Comparison of ENCODE assay signal across 9 mouse cellular contexts in genomic region chr2:30750025-30750424, GRCm38 (mm10). TPM values are rescaled to one million over a fixed set of nuclear protein-coding genes. Genes with fewer than 3 reads are reported as not detected.
A peak's percentile ranks its signal among the peaks of the same experiment; 100 is the strongest.
DNase-seq lines count a peak whose midpoint lies in the region; ATAC-seq lines count a peak whose summit lies in the region.
"Had no signal": no experiment of that assay in that cellular context is flagged by ENCODE, and none has a peak within 500 bp of the region (broad histone marks: within the 10 kb centered on the region; RNA-seq: fewer than 3 reads in every experiment).

No protein-coding gene starts in this region.

- WGBS in neural tube, embryonic 12.5 days = 38% methylated on average over 5 of the region's 5 CpGs
- WGBS in heart, embryonic 15.5 days = 56% methylated on average over 5 of the region's 5 CpGs
- WGBS in stomach, embryonic 16.5 days = 71% methylated on average over 5 of the region's 5 CpGs

- no peak overlapping the region for H3K9ac ChIP-seq in neural tube, embryonic 12.5 days
- no peak overlapping the region for H3K9ac ChIP-seq in heart, embryonic 15.5 days
- H3K9ac ChIP-seq in stomach, embryonic 16.5 days (ENCODE audit: low read length) = no peak overlapping the region
- H3K9ac ChIP-seq: embryonic facial prominence, embryonic 12.5 days had no signal

- H3K36me3 ChIP-seq in neural tube, embryonic 12.5 days = no peaks in the 10 kb centered on the region
- no peaks in the 10 kb centered on the region for H3K36me3 ChIP-seq in heart, embryonic 15.5 days
- no peaks in the 10 kb centered on the region for H3K36me3 ChIP-seq in stomach, embryonic 16.5 days (ENCODE audit: control insufficient read depth, insufficient read depth, low read length)
- H3K36me3 ChIP-seq: embryonic facial prominence, embryonic 12.5 days had no signal

- H3K4me3 ChIP-seq in neural tube, embryonic 12.5 days = no peak overlapping the region
- H3K4me3 ChIP-seq in heart, embryonic 15.5 days = no peak overlapping the region
- H3K4me3 ChIP-seq in stomach, embryonic 16.5 days (replicated peaks; ENCODE audit: low read length) = no peak overlapping the region
- H3K4me3 ChIP-seq: embryonic facial prominence, embryonic 12.5 days had no signal

- peak overlapping the region; percentile 54; the same call in 1 of the 2 replicates for H3K27ac ChIP-seq in neural tube, embryonic 12.5 days
- H3K27ac ChIP-seq in heart, embryonic 15.5 days = peak overlapping the region; percentile 62
- H3K27ac ChIP-seq in stomach, embryonic 16.5 days (ENCODE audit: low read length) = peak overlapping the region; percentile 27; the same call in 1 of the 2 replicates
- H3K27ac ChIP-seq: embryonic facial prominence, embryonic 12.5 days had no signal

- no peaks in the 10 kb centered on the region for H3K9me3 ChIP-seq in neural tube, embryonic 12.5 days
- no peaks in the 10 kb centered on the region for H3K9me3 ChIP-seq in heart, embryonic 15.5 days (replicated peaks)
- H3K9me3 ChIP-seq in stomach, embryonic 16.5 days (replicated peaks; ENCODE audit: control insufficient read depth, low read length) = no peaks in the 10 kb centered on the region
- H3K9me3 ChIP-seq: embryonic facial prominence, embryonic 12.5 days had no signal

- DNase-seq in neural tube, embryonic 10.5 days (ENCODE audit: extremely low spot score, low spot score) = no peak
- DNase-seq in kidney, postnatal 25 days = peak; percentile 42 to 73
- no peak for DNase-seq in thymus, adult 18-20 months
- no peak for DNase-seq in spleen, adult 12 weeks (ENCODE audit: low spot score)
- DNase-seq: layer of hippocampus, adult 9-11 months had no signal

- H3K27me3 ChIP-seq in neural tube, embryonic 12.5 days (replicated peaks) = no peaks in the 10 kb centered on the region
- H3K27me3 ChIP-seq in heart, embryonic 15.5 days = no peaks in the 10 kb centered on the region
- no peaks in the 10 kb centered on the region for H3K27me3 ChIP-seq in stomach, embryonic 16.5 days (ENCODE audit: control insufficient read depth, insufficient read depth, low read length)
- H3K27me3 ChIP-seq: embryonic facial prominence, embryonic 12.5 days had no signal

- peaks cover 5% of the 10 kb centered on the region; the same call in 1 of the 2 replicates for H3K4me1 ChIP-seq in neural tube, embryonic 12.5 days
- H3K4me1 ChIP-seq in heart, embryonic 15.5 days (replicated peaks) = peaks cover 11% of the 10 kb centered on the region
- peaks cover 6% of the 10 kb centered on the region for H3K4me1 ChIP-seq in stomach, embryonic 16.5 days (ENCODE audit: control insufficient read depth, insufficient read depth, low read length)

- no peak overlapping the region for H3K4me2 ChIP-seq in neural tube, embryonic 12.5 days (replicated peaks)
- H3K4me2 ChIP-seq in heart, embryonic 15.5 days = no peak overlapping the region
- H3K4me2 ChIP-seq in stomach, embryonic 16.5 days (ENCODE audit: low read depth, low read length) = no peak overlapping the region
- H3K4me2 ChIP-seq: embryonic facial prominence, embryonic 12.5 days had no signal

- no peak for ATAC-seq in neural tube, embryonic 12.5 days (ENCODE audit: low FRiP score, low read depth)
- ATAC-seq in heart, embryonic 15.5 days (replicated peaks; ENCODE audit: insufficient number of reproducible peaks, insufficient read depth, low FRiP score, low read depth) = 0 out of 2 replicates have a peak, but pooled peaks have one; percentile 22
- ATAC-seq in stomach, embryonic 16.5 days (ENCODE audit: insufficient read depth, low FRiP score) = no peak

RNA-seq across cellular contexts. Expression of gene 1700001O22Rik, which starts 53.4 kb away (rescaled TPM):
- 2.0 and 2.6 TPM in 2 replicates for polyA plus RNA-seq in neural tube, embryonic 12.5 days (2016; fragmentation: Nextera tagmentation; extraction: Ambion mirVana)
- polyA plus RNA-seq in heart, embryonic 15.5 days (2015; fragmentation: Nextera tagmentation; extraction: Ambion mirVana) = 2.1 and 2.6 TPM in 2 replicates
- 1.5 and 1.7 TPM in 2 replicates for polyA plus RNA-seq in stomach, embryonic 16.5 days (2015; fragmentation: Nextera tagmentation; extraction: Ambion mirVana)

RNA-seq across cellular contexts. Expression of gene Ntmt1, which starts 57.6 kb away (rescaled TPM):
- polyA plus RNA-seq in neural tube, embryonic 12.5 days (2016; fragmentation: Nextera tagmentation; extraction: Ambion mirVana) = 111 and 119 TPM in 2 replicates
- 75.8 and 77.2 TPM in 2 replicates for polyA plus RNA-seq in heart, embryonic 15.5 days (2015; fragmentation: Nextera tagmentation; extraction: Ambion mirVana)
- polyA plus RNA-seq in stomach, embryonic 16.5 days (2015; fragmentation: Nextera tagmentation; extraction: Ambion mirVana) = 71.5 and 80.0 TPM in 2 replicates

Comparison
In these comparisons a context has a peak if more than half of its experiments do, and no peak if none do; other contexts are left out.
1. DNase-seq: peak in kidney, postnatal 25 days (2 of 2); none in neural tube, embryonic 10.5 days (single experiment), thymus, adult 18-20 months (0 of 2) and spleen, adult 12 weeks (single experiment).
2. Peak in every context shown above with its lines, with median percentiles within 50 percentile points of each other: H3K27ac ChIP-seq.